Mouse (Mus musculus) ovary, postnatal 10 days (tissue): ENCODE data around the gene Foxred2.

Experiments used
- DNase-seq: peaks from one replicate; pipeline ENCODE4 v3.0.0; 2022; ENCODE audit warnings: low spot score

Gene Foxred2

GRCm38 (mm10) chr15:77956404-77956901 lies at the start of gene Foxred2:
Foxred2 (minus strand) TSS chr15:77956722.
- no peak for DNase-seq

- DNase-seq = no peak
Observed at GRCm38 (mm10) chr15:78003929-78004328, 47.4 kb upstream of the Foxred2 start.

- DNase-seq = no peak
Observed at GRCm38 (mm10) chr15:78001400-78001799, 44.9 kb upstream of the Foxred2 start.

GRCm38 (mm10) chr15:77988541-77988940 lies 32.0 kb upstream of the Foxred2 start:
- no peak for DNase-seq

GRCm38 (mm10) chr15:77983391-77983790 lies 26.9 kb upstream of the Foxred2 start:
- no peak for DNase-seq

- DNase-seq = no peak
Observed at GRCm38 (mm10) chr15:77982195-77982939, 25.8 kb upstream of the Foxred2 start.

GRCm38 (mm10) chr15:77981181-77981680 lies 24.7 kb upstream of the Foxred2 start:
- DNase-seq = no peak

GRCm38 (mm10) chr15:77979427-77979865 lies 22.9 kb upstream of the Foxred2 start:
- DNase-seq = no peak

- no peak for DNase-seq
Observed at GRCm38 (mm10) chr15:77977663-77978062, 21.1 kb upstream of the Foxred2 start.

- DNase-seq = no peak
Observed at GRCm38 (mm10) chr15:77974165-77974841, 17.8 kb upstream of the Foxred2 start.

- peak; percentile 99 for DNase-seq
Observed at GRCm38 (mm10) chr15:77970470-77971292, 14.2 kb upstream of the Foxred2 start, which contains the start of gene Eif3d. Eif3d (minus strand) TSS chr15:77970813.

- DNase-seq = no peak
Observed at GRCm38 (mm10) chr15:77969940-77970469, 13.5 kb upstream of the Foxred2 start.

- DNase-seq = no peak
Observed at GRCm38 (mm10) chr15:77965117-77965528, 8.6 kb upstream of the Foxred2 start.

GRCm38 (mm10) chr15:77962447-77962846 lies 5.9 kb upstream of the Foxred2 start:
- DNase-seq = no peak

- DNase-seq = no peak
Observed at GRCm38 (mm10) chr15:77960693-77961092, 4.2 kb upstream of the Foxred2 start.

- no peak for DNase-seq
Observed at GRCm38 (mm10) chr15:77958071-77958470, 1.5 kb upstream of the Foxred2 start.

GRCm38 (mm10) chr15:77957625-77958024 lies 1.1 kb upstream of the Foxred2 start:
- DNase-seq = no peak

GRCm38 (mm10) chr15:77955440-77956403 lies 800 bp downstream of the Foxred2 start:
- no peak for DNase-seq

GRCm38 (mm10) chr15:77954362-77954761 lies 2.2 kb downstream of the Foxred2 start:
- DNase-seq = no peak

GRCm38 (mm10) chr15:77952921-77953320 lies 3.6 kb downstream of the Foxred2 start:
- DNase-seq = no peak

GRCm38 (mm10) chr15:77949061-77949460 lies 7.5 kb downstream of the Foxred2 start:
- no peak for DNase-seq
